Mouse (Mus musculus): ENCODE data around the gene Btbd11. TPM values are rescaled to one million over a fixed set of nuclear protein-coding genes. Genes with fewer than 3 reads are reported as not detected.

Gene Btbd11
- polyA plus RNA-seq, 1 experiment from 2014 or later = 5.5 TPM

DNA sequence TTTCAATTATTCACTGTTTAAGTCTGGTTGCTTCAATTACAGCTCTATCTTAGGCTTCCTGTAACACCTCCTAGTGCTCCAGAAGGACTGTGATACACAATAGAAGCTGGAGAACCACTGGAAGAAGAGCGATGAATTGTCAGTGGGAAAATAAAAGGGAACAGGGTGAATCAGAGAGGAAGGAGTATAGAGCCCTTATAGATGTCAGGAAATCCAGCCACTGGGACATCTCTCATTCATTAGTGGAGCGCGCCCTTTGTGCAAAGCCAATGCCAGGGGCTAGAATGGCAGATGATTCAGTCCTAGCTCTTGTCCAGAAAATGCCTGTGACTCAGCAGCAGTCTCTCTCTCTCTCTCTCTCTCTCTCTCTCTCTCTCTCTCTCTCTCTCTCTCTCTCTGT is 59.3 kb downstream of the Btbd11 start:
- WGBS = 95% methylated on average over 3 of the region's 3 CpGs
- Histone ChIP-seq H3K9me3 (no peaks in the 10 kb centered on the region), H3K36me3 (replicated peaks) (no peaks in the 10 kb centered on the region), H3K27ac (replicated peaks) (no peak overlapping the region), H3K4me1 (peaks cover 2% of the 10 kb centered on the region; the same call in 1 of the 2 replicates), H3K27me3 (replicated peaks; ENCODE audit: low read depth, poor library complexity, severe bottlenecking) (peaks cover 22% of the 10 kb centered on the region), H3K4me3 (no peak overlapping the region)
- DNase-seq (ENCODE audit: low spot score) = no peak

DNA sequence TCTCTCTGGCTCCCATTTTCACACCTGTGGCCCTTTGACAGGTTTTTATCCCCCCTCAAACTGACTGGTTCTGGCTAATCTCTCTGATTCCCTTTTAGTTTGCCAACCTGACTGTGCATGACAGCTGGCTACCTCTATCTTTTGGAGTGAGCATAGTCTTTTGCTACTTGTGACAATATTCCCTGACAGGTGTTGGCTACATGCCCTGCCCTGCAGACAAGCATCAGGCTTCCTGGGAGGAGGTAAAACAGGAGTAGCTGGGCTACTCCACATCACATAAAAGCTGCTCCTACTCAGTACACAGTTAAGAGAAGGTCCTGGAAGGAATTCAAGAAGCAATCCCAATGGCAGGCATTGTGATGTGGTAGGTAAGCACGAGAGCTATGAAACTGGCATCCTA is 60.1 kb downstream of the Btbd11 start:
- Histone ChIP-seq H3K27me3 (replicated peaks; ENCODE audit: low read depth, poor library complexity, severe bottlenecking) (peaks cover 22% of the 10 kb centered on the region), H3K9me3 (no peaks in the 10 kb centered on the region), H3K4me3 (no peak overlapping the region), H3K27ac (replicated peaks) (no peak overlapping the region), H3K36me3 (replicated peaks) (no peaks in the 10 kb centered on the region), H3K4me1 (peaks cover 8% of the 10 kb centered on the region; the same call in 1 of the 2 replicates)
- DNase-seq (ENCODE audit: low spot score) = no peak
- 84% methylated on average over 1 of the region's 1 CpGs for WGBS

DNA sequence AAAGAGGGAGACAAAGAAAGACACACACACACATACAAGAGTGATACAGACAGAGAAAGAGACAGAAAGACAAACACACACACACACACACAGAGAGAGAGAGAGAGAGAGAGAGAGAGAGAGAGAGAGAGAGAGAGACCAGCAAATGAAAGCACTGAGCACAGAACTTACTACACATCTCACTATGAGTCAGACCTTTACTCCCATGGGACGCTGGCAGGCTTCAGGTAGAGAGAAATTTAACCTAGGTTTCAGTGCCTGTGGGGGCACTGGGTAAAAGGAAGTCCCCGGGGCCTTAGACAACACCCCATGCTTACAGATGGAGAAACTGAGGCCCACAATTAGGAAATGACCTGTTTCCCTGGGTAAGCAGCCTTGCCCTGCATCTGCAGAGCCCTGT is 61.3 kb downstream of the Btbd11 start:
- H3K9me3 ChIP-seq = no peaks in the 10 kb centered on the region
- H3K4me1 ChIP-seq = peaks cover 11% of the 10 kb centered on the region; the same call in 1 of the 2 replicates
- DNase-seq (ENCODE audit: low spot score) = no peak
- no peak overlapping the region for H3K4me3 ChIP-seq
- H3K27me3 ChIP-seq (replicated peaks; ENCODE audit: low read depth, poor library complexity, severe bottlenecking) = peaks cover 29% of the 10 kb centered on the region
- no peak overlapping the region for H3K27ac ChIP-seq (replicated peaks)
- 83% methylated on average over 2 of the region's 2 CpGs for WGBS
- H3K36me3 ChIP-seq (replicated peaks) = no peaks in the 10 kb centered on the region

DNA sequence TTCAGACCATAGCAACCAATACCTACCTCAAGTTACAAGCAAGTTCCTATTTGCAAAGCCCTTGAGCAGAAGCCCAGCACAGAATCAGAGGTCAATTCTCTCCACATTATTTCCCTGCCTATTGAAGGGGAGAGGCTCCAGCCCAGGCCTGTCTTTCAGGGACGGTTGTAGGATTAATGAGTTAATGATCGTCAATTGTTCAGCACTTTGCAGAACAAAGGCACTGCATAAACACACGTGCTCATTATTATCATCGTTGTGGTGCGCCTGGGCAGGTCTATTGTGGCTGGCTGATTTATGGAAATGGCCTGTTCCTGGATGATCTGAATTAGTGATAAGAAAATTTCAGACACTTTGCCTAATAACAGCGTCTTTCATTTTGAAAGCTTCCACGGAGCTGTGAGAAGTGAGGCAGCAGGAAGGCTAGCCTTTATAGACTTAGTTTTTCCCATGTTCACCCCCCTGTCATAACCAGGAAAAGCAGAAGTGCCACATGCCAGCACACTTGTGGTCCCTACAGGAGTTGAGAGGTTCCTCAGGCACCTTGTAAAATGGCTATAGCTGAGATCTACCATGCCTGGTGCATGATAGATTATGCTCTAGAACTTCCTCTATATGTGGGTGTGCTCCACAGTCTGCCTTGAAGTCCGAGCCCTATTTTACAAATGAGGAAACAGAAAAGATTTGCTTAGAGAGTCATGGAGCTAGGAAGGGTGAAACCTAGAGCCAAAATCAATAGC is 65.2 kb downstream of the Btbd11 start:
- 64% methylated on average over 8 of the region's 8 CpGs for WGBS

DNA sequence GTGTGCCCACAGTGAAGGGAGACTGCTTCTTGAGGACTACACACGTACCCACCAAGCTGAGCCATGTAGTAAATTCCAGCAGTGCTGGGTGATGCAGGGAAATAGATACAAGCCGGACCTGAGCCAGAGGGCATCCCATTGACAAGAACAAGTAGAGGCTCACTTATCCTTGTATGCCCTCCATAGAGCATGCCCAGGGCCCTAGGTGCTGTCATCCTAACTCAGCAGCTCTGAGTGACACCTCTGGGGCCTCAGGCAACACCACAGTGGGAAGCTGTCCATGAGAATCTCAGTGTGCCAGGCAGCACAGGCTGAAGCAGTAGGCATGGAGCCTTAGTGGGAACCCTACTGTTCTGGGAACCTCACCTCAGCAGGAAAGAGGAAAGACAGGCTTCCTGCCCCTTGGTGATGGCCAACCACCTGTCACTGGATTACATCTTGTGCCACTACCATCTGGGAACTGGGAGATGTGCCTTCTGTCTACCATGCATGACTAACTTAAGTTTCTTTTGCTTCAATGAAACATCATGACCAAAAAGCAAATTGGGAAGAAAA is 66.7 kb downstream of the Btbd11 start:
- Histone ChIP-seq H3K4me1 (peaks cover 27% of the 10 kb centered on the region), H3K27me3 (replicated peaks; ENCODE audit: low read depth, poor library complexity, severe bottlenecking) (peaks cover 62% of the 10 kb centered on the region), H3K36me3 (replicated peaks) (no peaks in the 10 kb centered on the region), H3K9me3 (no peaks in the 10 kb centered on the region), H3K4me3 (no peak overlapping the region), H3K27ac (replicated peaks) (no peak overlapping the region)
- 89% methylated on average over 2 of the region's 2 CpGs for WGBS
- no peak for DNase-seq (ENCODE audit: low spot score)

More for the DNA sequence above, 65.2 kb downstream of the Btbd11 start:
- H3K36me3 ChIP-seq (replicated peaks) = no peaks in the 10 kb centered on the region
- DNase-seq (ENCODE audit: low spot score) = no peak
- H3K4me1 ChIP-seq = peaks cover 23% of the 10 kb centered on the region
- no peak overlapping the region for H3K27ac ChIP-seq (replicated peaks)
- peaks cover 55% of the 10 kb centered on the region for H3K27me3 ChIP-seq (replicated peaks; ENCODE audit: low read depth, poor library complexity, severe bottlenecking)
- no peak overlapping the region for H3K4me3 ChIP-seq
- H3K9me3 ChIP-seq = no peaks in the 10 kb centered on the region

DNA sequence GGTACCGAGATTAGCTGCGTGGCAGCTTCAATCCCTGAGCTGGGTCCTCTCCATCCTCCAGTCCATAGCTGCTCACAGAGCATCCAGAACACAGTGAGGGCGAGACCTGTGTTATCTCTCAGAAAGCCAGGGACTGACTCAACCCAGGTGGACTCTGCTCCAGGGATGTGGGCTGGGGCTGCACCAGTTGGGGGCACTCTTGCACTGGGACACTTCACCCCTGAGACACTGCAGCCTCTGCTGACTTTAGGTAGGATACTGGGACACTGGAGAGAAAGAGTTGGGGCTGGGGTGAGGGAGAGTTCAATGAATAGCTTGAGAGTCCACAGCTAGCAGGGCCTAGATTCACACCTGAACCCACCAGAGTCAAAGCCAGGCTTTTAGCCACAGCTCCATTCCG is 69.4 kb downstream of the Btbd11 start:
- WGBS = 60% methylated on average over 4 of the region's 4 CpGs
- Histone ChIP-seq H3K4me1 (peaks cover 34% of the 10 kb centered on the region), H3K4me3 (no peak overlapping the region), H3K36me3 (replicated peaks) (no peaks in the 10 kb centered on the region), H3K27me3 (replicated peaks; ENCODE audit: low read depth, poor library complexity, severe bottlenecking) (peaks cover 39% of the 10 kb centered on the region), H3K9me3 (no peaks in the 10 kb centered on the region), H3K27ac (replicated peaks) (no peak overlapping the region)
- peak; percentile 25 for DNase-seq (ENCODE audit: low spot score)

DNA sequence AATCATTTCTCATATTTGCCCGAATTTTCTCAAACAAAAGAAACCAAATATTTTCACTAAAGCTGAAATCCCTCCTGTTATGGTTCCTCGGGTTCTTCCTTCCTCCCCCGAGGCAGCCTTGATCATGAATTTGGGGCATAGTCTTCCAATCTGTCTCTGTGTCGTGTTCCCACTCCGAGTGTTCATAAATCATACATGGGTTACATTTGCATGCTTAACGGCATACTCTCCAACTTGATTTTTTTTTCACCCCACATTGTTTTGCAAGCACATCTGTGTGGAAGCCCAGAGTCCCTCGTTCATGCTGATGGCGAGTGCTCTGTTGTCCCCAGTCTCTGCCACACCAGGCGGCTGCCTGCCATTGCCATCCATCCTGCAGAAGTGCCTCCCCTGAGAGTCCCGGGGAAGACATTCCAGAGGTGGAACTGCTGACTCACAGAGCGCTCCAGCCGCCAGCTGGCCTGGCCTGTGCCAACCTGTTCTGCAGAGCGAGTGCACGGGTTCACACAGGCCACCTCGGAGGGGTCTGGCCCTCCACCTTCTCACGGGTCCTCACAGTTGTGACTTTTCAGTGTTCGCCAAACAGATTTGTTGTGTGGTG is 72.2 kb downstream of the Btbd11 start:
- Histone ChIP-seq H3K4me1 (peaks cover 31% of the 10 kb centered on the region), H3K27ac (replicated peaks) (no peak overlapping the region), H3K9me3 (no peaks in the 10 kb centered on the region), H3K36me3 (replicated peaks) (no peaks in the 10 kb centered on the region), H3K27me3 (replicated peaks; ENCODE audit: low read depth, poor library complexity, severe bottlenecking) (peaks cover 23% of the 10 kb centered on the region), H3K4me3 (no peak overlapping the region)
- 47% methylated on average over 17 of the region's 17 CpGs for WGBS
- DNase-seq (ENCODE audit: low spot score) = peak; percentile 76

DNA sequence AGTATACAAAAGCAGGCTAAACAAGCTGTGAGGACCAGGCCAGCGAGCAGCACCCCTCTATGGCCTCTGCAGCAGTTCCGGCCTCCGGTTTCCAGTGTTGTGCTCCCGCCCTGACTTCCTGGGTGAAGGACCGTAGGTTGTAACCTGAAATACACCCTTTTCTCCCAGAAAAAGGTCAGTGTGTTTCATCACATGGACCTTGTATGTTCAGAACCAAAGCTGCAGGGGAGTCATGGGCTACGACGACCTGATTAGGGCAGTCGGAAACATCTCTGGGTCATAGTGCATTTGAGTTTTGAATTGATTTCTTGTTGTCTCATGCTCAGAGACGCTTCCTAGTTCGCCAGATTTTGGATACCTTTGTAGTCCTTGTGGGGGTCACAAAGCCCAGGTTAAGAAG is 74.1 kb downstream of the Btbd11 start:
- H3K36me3 ChIP-seq (replicated peaks) = no peaks in the 10 kb centered on the region
- H3K27ac ChIP-seq (replicated peaks) = no peak overlapping the region
- WGBS = 91% methylated on average over 10 of the region's 10 CpGs
- peaks cover 35% of the 10 kb centered on the region for H3K4me1 ChIP-seq
- H3K27me3 ChIP-seq (replicated peaks; ENCODE audit: low read depth, poor library complexity, severe bottlenecking) = peaks cover 17% of the 10 kb centered on the region
- no peak overlapping the region for H3K4me3 ChIP-seq
- H3K9me3 ChIP-seq = no peaks in the 10 kb centered on the region
- no peak for DNase-seq (ENCODE audit: low spot score)

DNA sequence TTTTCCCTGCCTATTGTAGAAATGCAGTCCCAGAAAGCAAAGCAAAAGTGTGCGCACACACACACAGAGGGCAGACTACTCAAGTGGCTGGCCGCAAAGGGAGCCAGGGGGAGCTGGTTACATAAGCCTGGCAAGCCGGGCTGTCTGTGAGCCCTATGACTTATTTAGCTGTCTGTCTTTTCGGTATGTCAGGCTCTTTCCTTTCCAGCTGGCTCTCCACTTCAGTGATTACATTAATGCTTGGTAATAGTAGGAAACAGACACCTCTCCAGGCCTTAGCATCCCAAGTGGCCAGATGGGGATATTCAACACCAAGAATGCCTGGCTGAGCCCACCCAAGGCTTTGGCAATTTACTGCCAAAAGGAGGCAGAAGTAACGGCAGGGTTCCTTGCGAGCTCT is 77.5 kb downstream of the Btbd11 start:
- no peak overlapping the region for H3K27ac ChIP-seq (replicated peaks)
- peaks cover 19% of the 10 kb centered on the region for H3K4me1 ChIP-seq
- 47% methylated on average over 6 of the region's 6 CpGs for WGBS
- DNase-seq (ENCODE audit: low spot score) = peak; percentile 33
- H3K9me3 ChIP-seq = no peaks in the 10 kb centered on the region
- H3K36me3 ChIP-seq (replicated peaks) = no peaks in the 10 kb centered on the region
- 0 out of 2 replicates have a peak, but pooled peaks cover 6% of the 10 kb centered on the region for H3K27me3 ChIP-seq (replicated peaks; ENCODE audit: low read depth, poor library complexity, severe bottlenecking)
- H3K4me3 ChIP-seq = no peak overlapping the region

DNA sequence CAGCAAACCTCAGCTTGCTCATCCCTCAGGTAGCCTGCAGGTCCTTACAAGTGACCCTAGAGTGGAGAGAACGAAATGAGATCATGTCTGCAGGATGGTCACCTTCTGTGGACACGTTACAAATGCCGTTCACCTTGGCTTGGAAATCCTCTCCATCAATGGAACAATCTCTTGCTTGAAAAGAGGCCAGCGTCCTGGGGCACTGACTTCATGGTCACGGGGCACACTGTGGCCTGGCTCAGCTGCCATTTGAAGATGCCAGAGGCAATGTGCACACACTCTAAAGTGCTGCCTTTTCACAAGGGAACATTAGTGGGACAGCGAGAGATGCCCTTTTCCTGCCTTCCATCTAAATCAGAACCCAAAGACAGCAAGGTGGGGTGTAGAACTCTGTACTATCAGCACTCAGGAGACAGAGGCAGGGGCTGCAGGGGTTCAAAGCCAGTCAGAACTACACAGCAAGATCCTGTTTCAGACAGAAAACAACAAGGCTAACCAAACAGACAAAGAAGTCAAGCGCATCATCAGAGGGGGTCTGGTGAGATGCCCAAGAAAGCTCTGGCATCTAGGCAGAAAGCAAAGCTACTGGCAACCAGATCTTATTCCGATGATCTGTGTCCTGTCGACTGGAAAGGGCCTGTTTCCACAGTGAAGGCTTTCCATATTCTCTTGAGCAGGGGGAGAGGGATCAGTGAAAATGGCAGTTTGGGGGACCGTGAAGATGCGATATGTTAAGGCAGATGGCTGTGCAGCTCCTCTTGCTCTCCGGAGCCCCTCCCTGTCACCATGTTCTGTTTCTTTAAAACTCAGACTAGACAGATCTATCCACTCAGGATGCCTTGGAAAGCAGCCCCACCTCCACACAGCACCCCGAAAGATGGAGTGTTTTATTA is 79.1 kb downstream of the Btbd11 start:
- Histone ChIP-seq H3K4me3 (no peak overlapping the region), H3K36me3 (replicated peaks) (no peaks in the 10 kb centered on the region), H3K27ac (replicated peaks) (no peak overlapping the region), H3K27me3 (replicated peaks; ENCODE audit: low read depth, poor library complexity, severe bottlenecking) (0 out of 2 replicates have a peak, but pooled peaks cover 6% of the 10 kb centered on the region), H3K4me1 (peaks cover 17% of the 10 kb centered on the region), H3K9me3 (no peaks in the 10 kb centered on the region)
- DNase-seq (ENCODE audit: low spot score) = no peak
- WGBS = 86% methylated on average over 13 of the region's 13 CpGs

DNA sequence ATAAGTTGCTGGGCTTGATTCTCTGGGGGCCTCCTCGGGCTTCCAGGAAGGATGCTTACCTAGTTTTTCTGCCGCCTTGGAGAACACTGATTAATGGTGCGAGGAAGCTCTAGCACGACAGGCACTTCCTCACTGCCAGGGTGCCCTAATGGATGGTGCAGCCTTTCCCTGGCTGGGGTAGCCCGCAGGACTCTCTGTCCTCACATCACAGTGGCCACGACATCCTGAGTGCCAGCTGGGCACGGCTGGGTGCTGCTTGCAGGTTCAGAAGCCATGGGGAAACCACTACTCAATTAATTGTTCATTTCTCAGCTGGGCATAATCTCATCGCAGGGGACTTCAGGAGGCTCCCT is 79.8 kb downstream of the Btbd11 start:
- 57% methylated on average over 8 of the region's 8 CpGs for WGBS

DNA sequence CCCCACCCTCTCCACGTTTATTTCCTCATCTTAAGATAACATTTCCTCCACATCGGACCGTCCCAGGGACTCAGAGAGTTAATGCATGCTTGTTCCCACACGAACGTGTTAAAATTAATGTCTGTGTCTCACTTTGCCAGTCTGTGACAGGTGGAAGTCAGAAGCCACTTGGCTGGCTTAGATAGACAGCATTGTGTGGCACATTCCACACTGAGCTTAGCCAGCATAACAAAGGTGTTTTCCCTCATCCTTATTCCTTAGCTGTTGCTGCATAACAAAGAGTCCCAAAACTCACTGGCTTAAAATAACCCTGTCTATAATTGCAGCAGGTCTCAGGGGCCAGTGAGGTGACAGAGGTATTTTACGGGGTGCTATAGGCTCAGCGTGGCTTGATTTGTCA is 80.8 kb downstream of the Btbd11 start:
- Histone ChIP-seq H3K4me3 (no peak overlapping the region), H3K27me3 (replicated peaks; ENCODE audit: low read depth, poor library complexity, severe bottlenecking) (0 out of 2 replicates have a peak, but pooled peaks cover 6% of the 10 kb centered on the region), H3K9me3 (no peaks in the 10 kb centered on the region), H3K36me3 (replicated peaks) (no peaks in the 10 kb centered on the region), H3K27ac (replicated peaks) (no peak overlapping the region), H3K4me1 (peaks cover 17% of the 10 kb centered on the region)
- DNase-seq (ENCODE audit: low spot score) = no peak
- WGBS = 67% methylated on average over 7 of the region's 7 CpGs

More for the DNA sequence above, 79.8 kb downstream of the Btbd11 start:
- H3K27me3 ChIP-seq (replicated peaks; ENCODE audit: low read depth, poor library complexity, severe bottlenecking) = 0 out of 2 replicates have a peak, but pooled peaks cover 6% of the 10 kb centered on the region
- no peak overlapping the region for H3K4me3 ChIP-seq
- H3K9me3 ChIP-seq = no peaks in the 10 kb centered on the region
- no peaks in the 10 kb centered on the region for H3K36me3 ChIP-seq (replicated peaks)
- H3K27ac ChIP-seq (replicated peaks) = 0 out of 2 replicates have a peak overlapping the region, but pooled peaks have one; percentile 1
- no peak for DNase-seq (ENCODE audit: low spot score)
- peaks cover 17% of the 10 kb centered on the region for H3K4me1 ChIP-seq

Data from embryonic facial prominence, embryonic 10.5 days (tissue).